Mouse (Mus musculus) kidney, embryonic 15.5 days (tissue): ENCODE results near the gene Ptgis. TPM values are rescaled to one million over a fixed set of nuclear protein-coding genes. Genes with fewer than 3 reads are reported as not detected.

ENCODE experiments used
- ATAC-seq: fragments of 200-750 bp; cut with Nextera tagmentation; replicated peaks from 2 replicates; pipeline ENCODE4 v1.8.0; 2017; ENCODE audit warnings: moderate TSS enrichment; ENCODE audit not compliant: low FRiP score
- H3K27ac ChIP-seq: fragments of 300-500 bp; sonication (generic); 2 replicates; pipeline ENCODE4 v1.5.1; 2015; ENCODE audit warnings: mild to moderate bottlenecking, inconsistent platforms
- H3K27me3 ChIP-seq: fragments of 300-500 bp; sonication (generic); 2 replicates; pipeline ENCODE4 v1.6.1; 2015; ENCODE audit warnings: inconsistent platforms
- H3K36me3 ChIP-seq: fragments of 300-500 bp; sonication (generic); 2 replicates; pipeline ENCODE4 v1.6.1; 2015; ENCODE audit warnings: inconsistent platforms
- H3K4me1 ChIP-seq: fragments of 300-500 bp; sonication (generic); 2 replicates; pipeline ENCODE4 v1.6.1; 2015; ENCODE audit warnings: inconsistent platforms
- H3K4me2 ChIP-seq: fragments of 300-500 bp; sonication (generic); 2 replicates; pipeline ENCODE4 v1.6.1; 2015; ENCODE audit warnings: moderate library complexity, mild to moderate bottlenecking, inconsistent platforms
- H3K4me3 ChIP-seq: fragments of 300-500 bp; sonication (generic); replicated peaks from 2 replicates; pipeline ENCODE4 v1.5.1; 2015; ENCODE audit warnings: mild to moderate bottlenecking, inconsistent platforms
- H3K9ac ChIP-seq: fragments of 300-500 bp; sonication (generic); 2 replicates; pipeline ENCODE4 v1.6.1; 2015; ENCODE audit warnings: mild to moderate bottlenecking, inconsistent platforms
- H3K9me3 ChIP-seq: fragments of 300-500 bp; sonication (generic); replicated peaks from 2 replicates; pipeline ENCODE4 v1.6.1; 2016; ENCODE audit warnings: inconsistent platforms
- WGBS: fragments of 180-500 bp; shearing (Covaris S2); methylation state at CpG from one replicate; pipeline ENCODE4 v1.1.7; 2015; ENCODE audit warnings: mixed read lengths; 5-methylcytosine and 5-hydroxymethylcytosine counted together
- polyA plus RNA-seq: library from polyadenylated mRNA; unstranded; fragments of >200 nt; fragmentation: Nextera tagmentation; extraction: Ambion mirVana; gene quantifications from 2 replicates; pipeline ENCODE4 v1.2.1, GENCODE M21; 2015

Gene Ptgis
- polyA plus RNA-seq, 1 experiment from 2014 or later: 21.1 TPM

GRCm38 (mm10) chr2:167203505-167204166 lies 36.8 kb downstream of the Ptgis start:
- no peak overlapping the region for H3K4me2 ChIP-seq
- no peaks in the 10 kb centered on the region for H3K9me3 ChIP-seq
- no peaks in the 10 kb centered on the region for H3K36me3 ChIP-seq
- no peak overlapping the region for H3K9ac ChIP-seq
- H3K4me3 ChIP-seq: no peak overlapping the region
- peaks cover 4% of the 10 kb centered on the region; the same call in 1 of the 2 replicates for H3K27me3 ChIP-seq
- no peak for ATAC-seq
- H3K27ac ChIP-seq: no peak overlapping the region
- H3K4me1 ChIP-seq: peaks cover 46% of the 10 kb centered on the region
- 69% methylated on average over 7 of the region's 7 CpGs for WGBS

GRCm38 (mm10) chr2:167201463-167202291 lies 38.7 kb downstream of the Ptgis start:
- Histone ChIP-seq H3K9me3 (no peaks in the 10 kb centered on the region), H3K36me3 (no peaks in the 10 kb centered on the region), H3K4me3 (no peak overlapping the region), H3K9ac (no peak overlapping the region), H3K4me1 (peaks cover 39% of the 10 kb centered on the region), H3K27me3 (peaks cover 4% of the 10 kb centered on the region; the same call in 1 of the 2 replicates), H3K4me2 (peak overlapping the region; percentile 34), H3K27ac (peak overlapping the region; percentile 20; the same call in 1 of the 2 replicates)
- peak; percentile 34; the same call in 1 of the 2 replicates for ATAC-seq
- 32% methylated on average over 16 of the region's 16 CpGs for WGBS

- 40% methylated on average over 13 of the region's 13 CpGs for WGBS
- no peak overlapping the region for H3K4me3 ChIP-seq
- ATAC-seq: no peak
Observed at GRCm38 (mm10) chr2:167198660-167199427, 41.6 kb downstream of the Ptgis start.

DNA sequence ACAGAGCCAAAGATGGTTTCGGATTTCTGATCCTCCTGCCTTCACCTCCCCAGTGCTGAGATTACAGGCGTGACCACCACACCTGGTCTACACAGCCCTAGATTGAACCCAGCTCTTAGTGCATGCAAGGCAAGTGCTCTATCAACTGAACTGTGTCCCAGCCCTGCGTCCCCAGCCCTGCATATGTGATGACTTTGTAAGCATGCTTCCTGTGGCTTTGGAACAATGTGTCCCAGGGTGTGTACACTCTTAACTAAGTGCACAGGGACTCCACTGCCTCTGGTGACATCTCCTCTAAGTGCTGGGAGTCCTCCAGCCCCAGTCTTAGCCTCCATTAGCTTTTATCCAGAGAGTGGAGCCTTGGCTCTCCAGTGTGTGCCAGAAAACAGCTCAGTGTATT lies 47.0 kb downstream of the Ptgis start:
- ATAC-seq: no peak
- WGBS: 70% methylated on average over 3 of the region's 3 CpGs
- no peak overlapping the region for H3K4me3 ChIP-seq

More at GRCm38 (mm10) chr2:167198660-167199427, 41.6 kb downstream of the Ptgis start:
- no peak overlapping the region for H3K4me2 ChIP-seq
- no peak overlapping the region for H3K9ac ChIP-seq
- peaks cover 4% of the 10 kb centered on the region; the same call in 1 of the 2 replicates for H3K27me3 ChIP-seq
- peaks cover 27% of the 10 kb centered on the region for H3K4me1 ChIP-seq
- H3K36me3 ChIP-seq: no peaks in the 10 kb centered on the region
- H3K27ac ChIP-seq: no peak overlapping the region; the same call in 1 of the 2 replicates
- no peaks in the 10 kb centered on the region for H3K9me3 ChIP-seq

DNA sequence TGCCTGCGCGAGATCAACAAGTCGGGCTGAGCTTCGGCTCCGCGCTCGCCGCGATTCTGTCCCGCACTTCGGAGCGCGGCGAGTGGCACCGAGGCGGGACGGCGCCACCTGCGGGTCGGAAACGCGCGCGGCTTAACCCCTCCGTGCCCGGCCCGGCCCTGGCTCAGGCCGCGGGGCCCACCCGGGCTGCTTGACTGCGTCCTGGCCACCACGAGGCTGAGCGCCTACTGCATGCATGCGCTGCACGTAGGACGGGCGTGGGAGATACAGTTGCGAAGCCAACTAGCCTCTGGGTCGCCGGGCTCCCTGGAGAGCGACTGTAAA lies 50.4 kb downstream of the Ptgis start, which contains the start of gene Kcnb1:
TSS of gene Kcnb1 (minus strand) at position 80 of the 324 bp plus-strand sequence.
- Histone ChIP-seq H3K27me3 (peaks cover 50% of the 10 kb centered on the region), H3K4me3 (peak within 1 kb of the TSS; percentile 58), H3K4me1 (peaks cover 34% of the 10 kb centered on the region), H3K9me3 (no peaks in the 10 kb centered on the region), H3K36me3 (no peaks in the 10 kb centered on the region), H3K9ac (peak within 1 kb of the TSS; percentile 33), H3K27ac (peak within 1 kb of the TSS; percentile 41), H3K4me2 (peak within 1 kb of the TSS; percentile 90)
- 1% methylated on average over 31 of the region's 41 CpGs for WGBS
- ATAC-seq: peak; percentile 44

More for the DNA sequence above, 47.0 kb downstream of the Ptgis start:
- Histone ChIP-seq H3K9ac (no peak overlapping the region), H3K36me3 (no peaks in the 10 kb centered on the region), H3K27ac (no peak overlapping the region), H3K4me1 (peaks cover 25% of the 10 kb centered on the region), H3K4me2 (no peak overlapping the region), H3K27me3 (peaks cover 28% of the 10 kb centered on the region), H3K9me3 (no peaks in the 10 kb centered on the region)

DNA sequence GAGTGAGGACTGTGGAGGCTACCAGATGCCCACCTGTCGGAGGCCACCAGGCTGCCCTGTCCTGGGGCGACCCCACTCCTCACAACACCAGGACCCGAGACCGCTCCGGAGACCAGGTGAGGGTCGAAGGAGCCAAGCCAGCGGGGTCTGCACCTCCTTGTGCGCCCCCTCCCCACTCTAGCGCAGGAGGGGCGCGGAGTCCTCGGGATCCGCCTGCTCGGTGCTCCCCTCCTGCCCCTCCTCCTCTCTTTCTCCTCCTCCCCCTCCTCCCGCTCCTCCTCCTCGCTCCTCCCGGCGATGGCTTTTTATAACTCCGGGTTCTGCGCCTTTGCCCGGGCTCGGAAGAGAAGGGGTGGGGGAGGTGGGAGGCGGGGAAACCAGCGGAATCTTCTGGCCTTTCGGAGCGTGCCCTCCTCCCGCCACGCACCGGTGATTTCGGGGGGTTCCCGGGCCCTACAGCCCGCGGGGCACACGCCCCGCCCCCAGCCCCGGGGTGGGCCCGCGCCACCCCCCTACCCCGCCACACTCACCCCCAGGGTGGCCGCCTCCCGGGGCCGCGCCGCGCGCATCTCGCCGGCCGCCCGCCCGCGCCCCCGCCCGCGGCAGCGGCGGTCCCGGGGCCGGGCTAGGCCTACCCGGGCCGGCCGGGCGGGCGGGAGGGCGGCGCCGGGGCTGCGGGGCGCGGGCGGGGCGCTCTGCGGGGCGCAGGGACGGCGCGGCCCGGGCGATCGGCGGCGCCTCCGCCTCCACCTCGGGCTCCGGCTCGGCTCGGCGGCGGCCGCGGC lies 50.9 kb downstream of the Ptgis start:
- no peaks in the 10 kb centered on the region for H3K36me3 ChIP-seq
- H3K27ac ChIP-seq: peak overlapping the region; percentile 41
- no peaks in the 10 kb centered on the region for H3K9me3 ChIP-seq
- peak; percentile 68 for ATAC-seq
- H3K4me3 ChIP-seq: peak overlapping the region; percentile 58
- H3K9ac ChIP-seq: peak overlapping the region; percentile 33
- peaks cover 50% of the 10 kb centered on the region for H3K27me3 ChIP-seq
- peaks cover 34% of the 10 kb centered on the region for H3K4me1 ChIP-seq
- WGBS: under 1% methylated on average over 34 of the region's 91 CpGs
- peak overlapping the region; percentile 90 for H3K4me2 ChIP-seq

DNA sequence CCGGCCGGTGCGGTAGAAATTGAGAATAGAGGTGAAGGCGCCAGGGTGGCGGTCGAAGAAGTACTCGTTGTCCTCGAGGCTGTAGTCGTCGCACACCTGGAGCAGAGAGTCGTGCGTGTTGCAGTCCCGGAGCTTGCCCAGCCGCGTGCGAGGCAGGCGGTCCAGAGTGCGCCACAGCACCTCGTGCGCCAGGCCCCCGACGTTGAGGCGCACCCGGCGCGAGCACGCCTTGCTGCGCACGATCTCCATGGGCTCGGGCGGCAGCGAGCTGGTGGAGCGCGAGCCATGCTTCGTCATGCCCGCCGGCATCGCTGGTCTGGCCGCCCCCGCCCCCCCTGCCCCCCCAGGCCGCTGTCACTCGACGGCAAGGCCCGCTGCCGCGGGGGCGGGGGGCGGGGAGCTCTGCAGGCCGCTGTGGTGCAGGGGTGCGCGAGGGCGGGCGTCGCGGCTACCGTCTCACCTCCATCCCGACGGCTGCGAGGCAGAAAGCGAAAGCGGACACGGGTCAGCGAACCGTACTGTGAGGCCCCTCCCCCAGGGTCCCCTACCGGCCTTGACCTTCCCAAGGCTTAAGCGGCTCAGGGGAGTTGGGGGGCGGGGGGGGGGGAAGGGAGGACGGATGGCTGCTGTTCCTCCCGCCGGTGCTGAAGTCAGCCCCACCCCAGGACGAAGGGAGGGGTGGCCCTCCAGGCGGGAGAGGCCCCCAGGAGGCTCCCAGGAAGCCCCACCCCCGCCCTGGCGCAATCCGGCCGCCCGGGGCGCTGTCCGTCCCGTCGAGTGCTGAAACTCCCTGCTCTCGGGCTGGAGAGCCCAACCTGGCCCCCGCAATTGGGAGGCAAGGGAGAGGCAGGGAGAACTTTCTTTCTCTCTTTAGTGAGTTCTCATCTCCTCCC lies 51.8 kb downstream of the Ptgis start:
- Histone ChIP-seq H3K27me3 (peaks cover 50% of the 10 kb centered on the region), H3K9me3 (no peaks in the 10 kb centered on the region), H3K9ac (0 out of 2 replicates have a peak overlapping the region, but pooled peaks have one; percentile 29), H3K36me3 (no peaks in the 10 kb centered on the region), H3K27ac (peak overlapping the region; percentile 41; the same call in 1 of the 2 replicates), H3K4me3 (peak overlapping the region; percentile 58), H3K4me2 (peak overlapping the region; percentile 90), H3K4me1 (peaks cover 34% of the 10 kb centered on the region)
- 13% methylated on average over 72 of the region's 83 CpGs for WGBS
- ATAC-seq: peak; percentile 65

DNA sequence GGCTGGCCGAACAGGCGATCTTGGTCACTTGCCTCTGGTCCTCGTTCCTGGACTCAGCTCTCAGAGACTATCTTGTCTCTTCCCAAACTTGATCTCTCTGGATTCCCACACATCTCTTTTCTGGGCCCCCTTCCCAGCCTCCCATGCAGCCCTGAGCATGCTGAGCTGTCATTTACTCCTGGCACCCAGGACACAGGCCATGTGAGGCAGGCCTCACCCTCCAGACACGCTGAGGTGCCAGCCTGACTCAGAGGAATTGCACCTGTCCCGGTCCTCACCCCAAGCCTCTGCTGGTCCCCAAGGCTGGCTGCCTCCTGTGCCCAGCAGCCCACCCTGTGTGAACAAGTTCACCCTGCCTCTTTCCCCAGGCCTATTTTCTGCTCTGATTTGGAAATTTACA lies 53.3 kb downstream of the Ptgis start:
- no peak overlapping the region for H3K9ac ChIP-seq
- no peak overlapping the region for H3K4me3 ChIP-seq
- 88% methylated on average over 5 of the region's 5 CpGs for WGBS
- peaks cover 50% of the 10 kb centered on the region for H3K27me3 ChIP-seq
- no peak overlapping the region for H3K27ac ChIP-seq
- H3K4me1 ChIP-seq: peaks cover 34% of the 10 kb centered on the region
- H3K4me2 ChIP-seq: no peak overlapping the region
- 0 out of 2 replicates have a peak, but pooled peaks cover 4% of the 10 kb centered on the region for H3K36me3 ChIP-seq
- no peak for ATAC-seq
- no peaks in the 10 kb centered on the region for H3K9me3 ChIP-seq

DNA sequence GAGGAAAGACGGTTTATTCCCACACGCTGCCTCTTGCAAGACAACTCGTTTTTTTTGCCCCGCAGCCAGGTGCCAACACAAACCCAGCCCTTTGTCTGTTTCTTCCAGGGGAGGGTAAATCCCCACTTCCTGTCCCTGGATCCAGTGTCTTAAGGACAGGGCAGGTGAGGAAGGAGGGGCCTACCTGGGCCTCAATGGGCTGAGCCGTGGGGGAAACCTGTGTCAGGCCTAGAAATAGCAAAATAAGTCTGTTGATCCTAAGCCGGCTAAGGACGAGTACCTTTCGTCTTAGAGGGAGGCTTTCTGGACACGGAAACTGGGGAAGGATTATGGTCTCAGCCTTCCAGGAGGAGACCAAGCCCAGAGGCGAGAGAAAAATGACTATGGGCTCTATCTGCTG lies 53.9 kb downstream of the Ptgis start:
- Histone ChIP-seq H3K9me3 (no peaks in the 10 kb centered on the region), H3K4me1 (peaks cover 34% of the 10 kb centered on the region), H3K9ac (no peak overlapping the region), H3K27ac (no peak overlapping the region), H3K36me3 (0 out of 2 replicates have a peak, but pooled peaks cover 4% of the 10 kb centered on the region), H3K4me3 (no peak overlapping the region), H3K27me3 (peaks cover 46% of the 10 kb centered on the region), H3K4me2 (no peak overlapping the region)
- 56% methylated on average over 10 of the region's 10 CpGs for WGBS
- ATAC-seq: no peak

GRCm38 (mm10) chr2:167186003-167186402 lies 54.4 kb downstream of the Ptgis start:
- H3K9ac ChIP-seq: no peak overlapping the region
- no peak overlapping the region for H3K4me2 ChIP-seq
- no peak for ATAC-seq
- H3K27ac ChIP-seq: no peak overlapping the region
- 0 out of 2 replicates have a peak, but pooled peaks cover 4% of the 10 kb centered on the region for H3K36me3 ChIP-seq
- peaks cover 33% of the 10 kb centered on the region for H3K4me1 ChIP-seq
- 61% methylated on average over 13 of the region's 13 CpGs for WGBS
- H3K27me3 ChIP-seq: peaks cover 40% of the 10 kb centered on the region
- H3K9me3 ChIP-seq: no peaks in the 10 kb centered on the region
- H3K4me3 ChIP-seq: no peak overlapping the region
